10 mouse cellular contexts compared by ENCODE assay signal in the genomic region with DNA sequence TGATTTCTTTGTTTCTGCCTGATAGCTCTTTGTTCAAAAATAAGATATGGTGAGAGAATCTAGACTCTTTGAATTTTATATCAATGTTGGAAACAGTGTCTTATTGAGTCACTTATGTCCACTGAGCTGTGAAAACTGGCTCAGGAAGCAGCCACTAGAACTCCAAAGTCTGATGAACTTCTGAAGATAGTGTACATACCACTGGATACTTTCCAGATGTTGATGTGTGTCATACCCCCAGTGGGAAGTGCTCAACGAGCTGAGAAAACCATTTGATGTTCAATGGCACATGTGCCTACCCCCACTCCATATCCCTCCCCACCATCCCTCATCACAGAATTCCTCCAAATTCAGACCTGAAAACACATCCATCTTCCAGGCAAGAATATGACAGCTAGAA.
A peak's percentile ranks its signal among the peaks of the same experiment; 100 is the strongest.
DNase-seq lines count a peak whose midpoint lies in the region; ATAC-seq and TF ChIP-seq lines count a peak whose summit lies in the region.
"Had no signal": no experiment of that assay in that cellular context is flagged by ENCODE, and none has a peak within 500 bp of the region (broad histone marks: within the 10 kb centered on the region; RNA-seq: fewer than 3 reads in every experiment).

No protein-coding gene starts in this region.

- no peaks in the 10 kb centered on the region for H3K27me3 ChIP-seq in intestine, embryonic 14.5 days (replicated peaks; ENCODE audit: control insufficient read depth, insufficient read depth, low read length)
- no peaks in the 10 kb centered on the region for H3K27me3 ChIP-seq in intestine, postnatal 0 days (replicated peaks; ENCODE audit: control insufficient read depth, insufficient read depth, low read length)
- no peaks in the 10 kb centered on the region for H3K27me3 ChIP-seq in midbrain, embryonic 15.5 days (replicated peaks)
- H3K27me3 ChIP-seq in midbrain, embryonic 13.5 days = no peaks in the 10 kb centered on the region
- H3K27me3 ChIP-seq in hindbrain, embryonic 13.5 days = no peaks in the 10 kb centered on the region
- no peaks in the 10 kb centered on the region for H3K27me3 ChIP-seq in neural tube, embryonic 15.5 days (replicated peaks)

- no peak for ATAC-seq in intestine, embryonic 14.5 days (replicated peaks; ENCODE audit: low FRiP score, low TSS enrichment, low read depth)
- ATAC-seq in intestine, postnatal 0 days = no peak
- no peak for ATAC-seq in midbrain, embryonic 15.5 days (replicated peaks)
- no peak for ATAC-seq in midbrain, embryonic 13.5 days
- no peak for ATAC-seq in hindbrain, embryonic 13.5 days (ENCODE audit: low FRiP score)
- ATAC-seq in neural tube, embryonic 15.5 days (ENCODE audit: low FRiP score) = no peak

- TF ChIP-seq CTCF in intestine, postnatal 0 days (IDR thresholded peaks at IDR 0.05; ENCODE audit: low read depth) = no peak

- H3K36me3 ChIP-seq in intestine, embryonic 14.5 days (ENCODE audit: control insufficient read depth, insufficient read depth, low read length) = 0 out of 2 replicates have a peak, but pooled peaks cover 12% of the 10 kb centered on the region
- H3K36me3 ChIP-seq in intestine, postnatal 0 days (ENCODE audit: control insufficient read depth, insufficient read depth) = no peaks in the 10 kb centered on the region
- H3K36me3 ChIP-seq in midbrain, embryonic 15.5 days (replicated peaks) = no peaks in the 10 kb centered on the region
- H3K36me3 ChIP-seq in midbrain, embryonic 13.5 days = no peaks in the 10 kb centered on the region
- H3K36me3 ChIP-seq in hindbrain, embryonic 13.5 days = peaks cover 9% of the 10 kb centered on the region; the same call in 1 of the 2 replicates
- H3K36me3 ChIP-seq in neural tube, embryonic 15.5 days = 0 out of 2 replicates have a peak, but pooled peaks cover 3% of the 10 kb centered on the region

- H3K27ac ChIP-seq in intestine, embryonic 14.5 days (ENCODE audit: low read depth) = peak overlapping the region; percentile 39; the same call in 1 of the 2 replicates
- no peak overlapping the region for H3K27ac ChIP-seq in intestine, postnatal 0 days (ENCODE audit: low read depth, low read length)
- H3K27ac ChIP-seq in midbrain, embryonic 15.5 days = peak overlapping the region; percentile 34
- H3K27ac ChIP-seq in midbrain, embryonic 13.5 days = no peak overlapping the region
- peak overlapping the region; percentile 83 for H3K27ac ChIP-seq in hindbrain, embryonic 13.5 days
- peak overlapping the region; percentile 79 for H3K27ac ChIP-seq in neural tube, embryonic 15.5 days (replicated peaks)

- no peaks in the 10 kb centered on the region for H3K9me3 ChIP-seq in intestine, embryonic 14.5 days (ENCODE audit: control insufficient read depth, low read length)
- no peaks in the 10 kb centered on the region for H3K9me3 ChIP-seq in intestine, postnatal 0 days (ENCODE audit: control insufficient read depth)
- no peaks in the 10 kb centered on the region for H3K9me3 ChIP-seq in midbrain, embryonic 15.5 days
- H3K9me3 ChIP-seq in midbrain, embryonic 13.5 days = no peaks in the 10 kb centered on the region
- H3K9me3 ChIP-seq in hindbrain, embryonic 13.5 days = no peaks in the 10 kb centered on the region
- H3K9me3 ChIP-seq in neural tube, embryonic 15.5 days (replicated peaks) = no peaks in the 10 kb centered on the region

- H3K4me1 ChIP-seq in intestine, embryonic 14.5 days (replicated peaks; ENCODE audit: control insufficient read depth, insufficient read depth, low read length) = peaks cover 7% of the 10 kb centered on the region
- no peaks in the 10 kb centered on the region for H3K4me1 ChIP-seq in intestine, postnatal 0 days (replicated peaks; ENCODE audit: control insufficient read depth, insufficient read depth, low read length)
- peaks cover 8% of the 10 kb centered on the region for H3K4me1 ChIP-seq in midbrain, embryonic 15.5 days
- peaks cover 8% of the 10 kb centered on the region for H3K4me1 ChIP-seq in midbrain, embryonic 13.5 days (replicated peaks)
- peaks cover 19% of the 10 kb centered on the region for H3K4me1 ChIP-seq in hindbrain, embryonic 13.5 days (replicated peaks)
- H3K4me1 ChIP-seq in neural tube, embryonic 15.5 days = peaks cover 28% of the 10 kb centered on the region

- 29% methylated on average over 1 of the region's 1 CpGs for WGBS in intestine, embryonic 14.5 days
- WGBS in intestine, postnatal 0 days = 46% methylated on average over 1 of the region's 1 CpGs
- WGBS in midbrain, embryonic 15.5 days = 56% methylated on average over 1 of the region's 1 CpGs
- 72% methylated on average over 1 of the region's 1 CpGs for WGBS in midbrain, embryonic 13.5 days
- WGBS in hindbrain, embryonic 13.5 days = 46% methylated on average over 1 of the region's 1 CpGs
- 33% methylated on average over 1 of the region's 1 CpGs for WGBS in neural tube, embryonic 15.5 days

- no peak for DNase-seq in intestine, embryonic 14.5 days (ENCODE audit: low spot score)
- no peak for DNase-seq in c-Kit-positive CD71-positive TER-119-positive erythroid progenitor cells, embryonic 14.5 days (ENCODE audit: low spot score)
- DNase-seq in testis, postnatal 10 days (ENCODE audit: low spot score) = no peak
- DNase-seq: cerebellum, postnatal 10 days had no signal

- H3K4me2 ChIP-seq in intestine, embryonic 14.5 days (ENCODE audit: low read length) = no peak overlapping the region
- no peak overlapping the region for H3K4me2 ChIP-seq in intestine, postnatal 0 days (replicated peaks; ENCODE audit: low read depth)
- no peak overlapping the region for H3K4me2 ChIP-seq in midbrain, embryonic 15.5 days
- H3K4me2 ChIP-seq in midbrain, embryonic 13.5 days (replicated peaks) = no peak overlapping the region
- no peak overlapping the region for H3K4me2 ChIP-seq in hindbrain, embryonic 13.5 days
- H3K4me2 ChIP-seq in neural tube, embryonic 15.5 days = no peak overlapping the region

- H3K9ac ChIP-seq in intestine, embryonic 14.5 days (ENCODE audit: low read length) = no peak overlapping the region
- no peak overlapping the region for H3K9ac ChIP-seq in intestine, postnatal 0 days (ENCODE audit: low read depth, low read length)
- H3K9ac ChIP-seq in midbrain, embryonic 15.5 days = no peak overlapping the region
- H3K9ac ChIP-seq in midbrain, embryonic 13.5 days (replicated peaks) = no peak overlapping the region
- H3K9ac ChIP-seq in hindbrain, embryonic 13.5 days = no peak overlapping the region
- no peak overlapping the region for H3K9ac ChIP-seq in neural tube, embryonic 15.5 days (replicated peaks)

- no peak overlapping the region for H3K4me3 ChIP-seq in intestine, embryonic 14.5 days (ENCODE audit: low read depth, low read length)
- H3K4me3 ChIP-seq in intestine, postnatal 0 days (ENCODE audit: low read depth, low read length) = no peak overlapping the region
- no peak overlapping the region for H3K4me3 ChIP-seq in midbrain, embryonic 15.5 days
- no peak overlapping the region for H3K4me3 ChIP-seq in midbrain, embryonic 13.5 days (replicated peaks)
- no peak overlapping the region for H3K4me3 ChIP-seq in hindbrain, embryonic 13.5 days
- no peak overlapping the region for H3K4me3 ChIP-seq in neural tube, embryonic 15.5 days (replicated peaks)
- H3K4me3 ChIP-seq: erythroblast, embryonic 14.5 days had no signal

Comparison
In these comparisons a context has a peak if more than half of its experiments do, and no peak if none do; other contexts are left out.
1. H3K27ac ChIP-seq: peak in intestine, embryonic 14.5 days (single experiment), midbrain, embryonic 15.5 days (single experiment), hindbrain, embryonic 13.5 days (single experiment) and neural tube, embryonic 15.5 days (single experiment); none in intestine, postnatal 0 days (single experiment) and midbrain, embryonic 13.5 days (single experiment).